Mouse (Mus musculus) granulocyte monocyte progenitor cell, adult 5-6 weeks (primary cell): Measurements from ENCODE around the gene Tmem125. TPM values are rescaled to one million over a fixed set of nuclear protein-coding genes. Genes with fewer than 3 reads are reported as not detected.
"Not testable (repeated sequence)": the region's sequence is repeated elsewhere in the genome, so short reads cannot be mapped to it uniquely, and the experiment has no call there.

Source experiments
- ATAC-seq: replicated peaks from 2 replicates; pipeline ENCODE4 v1.8.0; 2016; ENCODE audit warnings: mild to moderate bottlenecking, moderate TSS enrichment, inconsistent platforms; ENCODE audit not compliant: poor library complexity, severe bottlenecking
- total RNA-seq, 2 experiments: library from RNA; stranded (forward) in 1 of 2; stranded (reverse) in 1 of 2; fragments of 200-712, 200-1000 nt in 1 of 2; fragments of >200 nt in 1 of 2; fragmentation: Nextera tagmentation in 1 of 2; gene quantifications; 2 replicates each; pipeline ENCODE4 v1.2.3; 2014 to 2017

Gene Tmem125
- total RNA-seq, 2 experiments from 2014 or later, result not detected

GRCm38 (mm10) chr4:118539904-118540303 lies 3.9 kb downstream of the Tmem125 start:
- no peak for ATAC-seq

GRCm38 (mm10) chr4:118537801-118538200 lies 6.0 kb downstream of the Tmem125 start:
- ATAC-seq, result no peak

GRCm38 (mm10) chr4:118535610-118536009 lies 8.2 kb downstream of the Tmem125 start:
- no peak for ATAC-seq

- peak; percentile 88 for ATAC-seq
These were observed 10.2 kb downstream of the Tmem125 start for GRCm38 (mm10) chr4:118533605-118534004.

GRCm38 (mm10) chr4:118533156-118533555 lies 10.7 kb downstream of the Tmem125 start:
- ATAC-seq, result peak; percentile 36; the same call in 1 of the 2 replicates

GRCm38 (mm10) chr4:118532663-118533062 lies 11.2 kb downstream of the Tmem125 start:
- ATAC-seq, result no peak

GRCm38 (mm10) chr4:118527720-118528119 lies 16.1 kb downstream of the Tmem125 start:
- no peak for ATAC-seq

- no peak for ATAC-seq
These were observed 16.5 kb downstream of the Tmem125 start for GRCm38 (mm10) chr4:118527335-118527681.

GRCm38 (mm10) chr4:118526408-118527334 lies 17.2 kb downstream of the Tmem125 start, which contains the start of gene 2610528J11Rik:
Gene 2610528J11Rik (plus strand): TSS chr4:118526999.
- ATAC-seq, result no peak

- peak; percentile 79 for ATAC-seq
These were observed 18.1 kb downstream of the Tmem125 start for GRCm38 (mm10) chr4:118525779-118526178.

- no peak for ATAC-seq
These were observed 19.9 kb downstream of the Tmem125 start for GRCm38 (mm10) chr4:118523976-118524375.

GRCm38 (mm10) chr4:118522248-118522647 lies 21.6 kb downstream of the Tmem125 start:
- ATAC-seq, result no peak

GRCm38 (mm10) chr4:118518208-118518607 lies 25.6 kb downstream of the Tmem125 start:
- peak; percentile 87 for ATAC-seq

- ATAC-seq, result no peak
These were observed 26.2 kb downstream of the Tmem125 start for GRCm38 (mm10) chr4:118517497-118518146.

GRCm38 (mm10) chr4:118516699-118517496 lies 26.9 kb downstream of the Tmem125 start:
- ATAC-seq, result no peak

- no peak for ATAC-seq
These were observed 34.8 kb downstream of the Tmem125 start for GRCm38 (mm10) chr4:118509050-118509449.

- ATAC-seq, result not testable (repeated sequence)
These were observed 36.7 kb downstream of the Tmem125 start for GRCm38 (mm10) chr4:118507171-118507570.

- no peak for ATAC-seq
These were observed 38.3 kb downstream of the Tmem125 start for GRCm38 (mm10) chr4:118505551-118505950.

GRCm38 (mm10) chr4:118500792-118501191 lies 43.1 kb downstream of the Tmem125 start:
- no peak for ATAC-seq

GRCm38 (mm10) chr4:118500171-118500724 lies 43.6 kb downstream of the Tmem125 start:
- ATAC-seq, result no peak
